Mouse (Mus musculus) cerebellum, adult 18-20 months (tissue): ENCODE measurements around the gene Lemd1.
A peak's percentile ranks its signal among the peaks of the same experiment; 100 is the strongest.

Experiments used
- DNase-seq, 2 experiments: peaks; one replicate each; pipeline ENCODE4 v3.0.0; 2021

Lemd1 gene

GRCm38 (mm10) chr1:132202771-132203170, 11.5 kb downstream of the Lemd1 start:
- peak in 1 of 2 experiments; percentile 16 for DNase-seq

- no peak for DNase-seq
Observed at GRCm38 (mm10) chr1:132205958-132206357, 14.7 kb downstream of the Lemd1 start.

GRCm38 (mm10) chr1:132206828-132207227, 15.6 kb downstream of the Lemd1 start:
- no peak for DNase-seq

GRCm38 (mm10) chr1:132208154-132208553, 16.9 kb downstream of the Lemd1 start:
- peak; percentile 61 to 71 for DNase-seq

- no peak for DNase-seq
Observed at GRCm38 (mm10) chr1:132209400-132209799, 18.2 kb downstream of the Lemd1 start.

GRCm38 (mm10) chr1:132210922-132211321, 19.7 kb downstream of the Lemd1 start:
- peak; percentile 44 to 45 for DNase-seq

GRCm38 (mm10) chr1:132211672-132212071, 20.4 kb downstream of the Lemd1 start:
- no peak for DNase-seq

GRCm38 (mm10) chr1:132212218-132212617, 21.0 kb downstream of the Lemd1 start:
- DNase-seq, result peak; percentile 47 to 60

GRCm38 (mm10) chr1:132213076-132213475, 21.8 kb downstream of the Lemd1 start:
- DNase-seq, result peak; percentile 27 to 47

GRCm38 (mm10) chr1:132216276-132216675, 25.0 kb downstream of the Lemd1 start:
- no peak for DNase-seq

GRCm38 (mm10) chr1:132221627-132222026, 30.4 kb downstream of the Lemd1 start:
- no peak for DNase-seq

GRCm38 (mm10) chr1:132222166-132222565, 30.9 kb downstream of the Lemd1 start:
- DNase-seq, result no peak

GRCm38 (mm10) chr1:132226297-132227080, 35.3 kb downstream of the Lemd1 start:
- DNase-seq, result no peak

GRCm38 (mm10) chr1:132229667-132230066, 38.4 kb downstream of the Lemd1 start, which contains the start of gene Gm10188:
Gene Gm10188, minus strand, starts transcription at chr1:132229767.
- no peak for DNase-seq

- no peak for DNase-seq
Observed at GRCm38 (mm10) chr1:132231470-132232274, 40.4 kb downstream of the Lemd1 start.

GRCm38 (mm10) chr1:132233566-132233965, 42.3 kb downstream of the Lemd1 start:
- peak; percentile 23 to 25 for DNase-seq

GRCm38 (mm10) chr1:132234757-132235273, 43.6 kb downstream of the Lemd1 start:
- DNase-seq, result no peak

GRCm38 (mm10) chr1:132237585-132238159, 46.4 kb downstream of the Lemd1 start:
- peak; percentile 73 to 78 for DNase-seq

- no peak for DNase-seq
Observed at GRCm38 (mm10) chr1:132245010-132245409, 53.8 kb downstream of the Lemd1 start.

GRCm38 (mm10) chr1:132246137-132246536, 54.9 kb downstream of the Lemd1 start:
- no peak for DNase-seq

GRCm38 (mm10) chr1:132246641-132247040, 55.4 kb downstream of the Lemd1 start:
- no peak for DNase-seq

GRCm38 (mm10) chr1:132254467-132254866, 63.2 kb downstream of the Lemd1 start:
- no peak for DNase-seq

GRCm38 (mm10) chr1:132260331-132260730, 69.1 kb downstream of the Lemd1 start:
- no peak for DNase-seq
